Mouse (Mus musculus): ENCODE measurements at regions not wholly inside any gene's neighbourhood (a gene's known extent, or its start where the extent isn't known, plus 50 kb on each side); places are given as distances from the start of the nearest gene placed in this dataset.

DNA sequence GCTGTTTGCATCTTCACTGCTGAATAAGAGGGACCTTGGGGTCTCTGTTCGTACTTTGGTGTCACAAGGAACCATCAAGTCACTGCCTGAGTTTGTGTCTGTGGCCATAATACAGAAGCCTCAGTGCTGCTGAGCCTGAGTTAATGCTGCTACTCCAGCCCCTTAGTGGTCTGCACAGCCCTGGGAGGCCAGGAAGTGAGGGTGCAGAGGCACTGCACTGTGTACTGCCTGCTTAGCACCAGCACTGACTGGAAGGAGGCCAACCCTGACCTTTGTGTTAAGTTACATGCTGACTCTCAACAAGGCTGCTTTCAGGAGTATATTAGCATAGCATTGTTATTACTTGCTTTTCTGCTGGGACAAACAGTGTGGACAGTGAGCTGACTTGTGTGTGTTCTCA lies 86.9 kb upstream of the Tmtc1 start:
- Histone ChIP-seq H3K27me3 (no peaks in the 10 kb centered on the region), H3K9me3 (no peaks in the 10 kb centered on the region), H3K4me1 (replicated peaks) (no peaks in the 10 kb centered on the region), H3K4me2 (replicated peaks) (no peak overlapping the region), H3K9ac (replicated peaks) (no peak overlapping the region), H3K27ac (no peak overlapping the region), H3K4me3 (replicated peaks) (no peak overlapping the region), H3K36me3 (no peaks in the 10 kb centered on the region)
- 100% methylated on average over 1 of the region's 1 CpGs for WGBS
- ATAC-seq: peak; percentile 60; the same call in 1 of the 2 replicates

DNA sequence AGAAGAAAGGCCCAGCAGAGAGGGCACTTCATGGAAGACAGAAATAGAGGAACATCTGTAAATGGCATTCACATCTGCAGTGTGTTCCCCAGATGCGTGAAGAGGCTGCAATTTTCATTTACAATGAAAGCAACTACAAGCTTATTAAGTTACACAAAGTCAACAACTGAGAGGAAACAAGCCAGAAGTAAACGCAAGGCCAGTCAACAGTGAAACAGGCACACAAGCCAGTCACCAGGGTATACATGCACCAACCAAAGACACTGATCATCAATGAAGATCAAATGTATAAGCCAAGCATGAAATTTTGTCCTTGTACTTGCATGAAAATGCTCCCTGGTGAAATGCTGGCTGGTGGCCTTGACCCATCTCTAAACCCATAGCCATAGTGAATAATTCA lies 84.4 kb upstream of the Tmtc1 start:
- WGBS: 78% methylated on average over 2 of the region's 2 CpGs
- H3K27ac ChIP-seq: no peak overlapping the region
- no peak overlapping the region for H3K4me3 ChIP-seq (replicated peaks)
- no peak overlapping the region for H3K9ac ChIP-seq (replicated peaks)
- H3K4me2 ChIP-seq (replicated peaks): no peak overlapping the region
- H3K27me3 ChIP-seq: no peaks in the 10 kb centered on the region
- no peak for ATAC-seq
- no peaks in the 10 kb centered on the region for H3K36me3 ChIP-seq
- no peaks in the 10 kb centered on the region for H3K9me3 ChIP-seq
- no peaks in the 10 kb centered on the region for H3K4me1 ChIP-seq (replicated peaks)

DNA sequence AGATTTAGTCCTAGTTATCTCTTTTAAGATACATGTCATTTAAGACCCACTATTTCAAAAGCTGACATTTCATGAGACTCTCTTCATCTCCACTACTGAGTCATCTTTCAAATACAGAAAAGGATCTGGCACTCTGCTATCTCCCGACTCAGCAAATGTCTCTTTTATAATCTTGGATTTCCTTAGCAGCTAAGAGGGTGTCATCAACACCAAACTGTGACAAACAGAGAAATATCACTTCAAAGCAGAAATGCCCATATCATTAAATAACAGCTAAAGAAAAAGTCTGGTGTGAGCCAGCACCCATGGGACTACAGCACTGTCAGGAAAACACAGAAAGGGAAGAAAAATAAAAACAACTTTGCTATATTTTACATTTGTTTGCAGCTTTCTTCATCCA lies 78.7 kb upstream of the Tmtc1 start:
- Histone ChIP-seq H3K27me3 (no peaks in the 10 kb centered on the region), H3K36me3 (no peaks in the 10 kb centered on the region), H3K9me3 (no peaks in the 10 kb centered on the region), H3K9ac (replicated peaks) (no peak overlapping the region), H3K4me2 (replicated peaks) (no peak overlapping the region), H3K27ac (no peak overlapping the region), H3K4me1 (replicated peaks) (no peaks in the 10 kb centered on the region), H3K4me3 (replicated peaks) (no peak overlapping the region)
- ATAC-seq: no peak
- 85% methylated on average over 1 of the region's 1 CpGs for WGBS

DNA sequence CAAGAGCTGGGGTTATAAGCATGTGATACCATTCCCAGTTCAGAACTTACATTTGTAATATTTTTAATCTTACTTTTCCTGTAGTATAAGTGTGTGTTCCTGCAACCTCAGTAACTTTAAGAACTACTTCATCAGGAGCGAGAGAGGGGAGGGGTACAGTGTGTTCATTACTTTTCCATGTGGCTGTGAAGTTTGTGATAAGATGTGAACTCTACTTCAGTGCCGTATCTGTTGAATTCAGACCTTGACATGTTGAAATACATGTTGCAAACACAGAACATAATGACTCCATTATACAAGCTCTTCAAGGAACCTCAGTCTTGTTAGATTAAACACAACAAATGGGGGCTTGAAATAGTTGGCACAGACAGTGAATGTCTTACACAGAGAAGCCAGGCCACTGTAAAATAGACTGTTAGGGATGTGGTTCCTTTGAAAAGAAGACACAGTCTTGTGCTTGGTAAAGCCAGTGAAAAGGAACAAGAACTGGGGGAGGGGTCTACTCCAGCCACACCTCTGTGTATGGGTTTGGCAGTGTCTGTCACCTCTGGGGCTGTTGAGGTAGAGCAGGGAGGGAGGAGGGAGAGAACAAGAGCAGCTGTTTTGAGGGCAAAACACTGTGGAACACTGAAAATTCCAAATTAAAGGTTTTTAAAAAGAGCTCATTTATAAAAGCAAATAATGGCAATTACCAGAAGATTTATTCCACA lies 73.5 kb upstream of the Tmtc1 start:
- 78% methylated on average over 2 of the region's 2 CpGs for WGBS
- Histone ChIP-seq H3K36me3 (no peaks in the 10 kb centered on the region), H3K27ac (no peak overlapping the region), H3K4me3 (replicated peaks) (no peak overlapping the region), H3K27me3 (no peaks in the 10 kb centered on the region), H3K9me3 (no peaks in the 10 kb centered on the region), H3K4me2 (replicated peaks) (no peak overlapping the region), H3K9ac (replicated peaks) (no peak overlapping the region), H3K4me1 (replicated peaks) (no peaks in the 10 kb centered on the region)
- ATAC-seq: no peak

DNA sequence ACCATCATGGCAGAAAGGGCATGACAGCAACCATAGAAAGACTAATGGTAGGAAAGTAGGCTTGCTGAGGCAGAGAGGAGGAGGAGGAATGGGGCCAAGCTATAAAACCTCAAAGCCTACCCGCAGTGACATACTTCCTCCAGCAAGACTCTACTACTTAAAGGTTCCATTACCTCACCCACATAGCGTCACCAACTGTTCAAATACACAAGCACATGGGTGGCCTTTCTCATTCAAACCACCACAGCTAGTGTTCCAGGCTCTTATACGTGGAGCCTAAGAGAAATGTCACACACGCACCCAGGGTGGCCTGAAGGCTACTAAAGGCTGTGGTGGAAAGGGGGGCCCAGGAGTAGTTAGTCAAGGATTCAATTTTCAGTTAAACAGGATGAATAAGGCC lies 72.5 kb upstream of the Tmtc1 start:
- no peak for ATAC-seq
- no peaks in the 10 kb centered on the region for H3K27me3 ChIP-seq
- H3K9me3 ChIP-seq: no peaks in the 10 kb centered on the region
- H3K4me2 ChIP-seq (replicated peaks): no peak overlapping the region
- H3K4me3 ChIP-seq (replicated peaks): no peak overlapping the region
- H3K4me1 ChIP-seq (replicated peaks): no peaks in the 10 kb centered on the region
- H3K9ac ChIP-seq (replicated peaks): no peak overlapping the region
- H3K27ac ChIP-seq: no peak overlapping the region
- H3K36me3 ChIP-seq: no peaks in the 10 kb centered on the region
- 77% methylated on average over 4 of the region's 4 CpGs for WGBS

DNA sequence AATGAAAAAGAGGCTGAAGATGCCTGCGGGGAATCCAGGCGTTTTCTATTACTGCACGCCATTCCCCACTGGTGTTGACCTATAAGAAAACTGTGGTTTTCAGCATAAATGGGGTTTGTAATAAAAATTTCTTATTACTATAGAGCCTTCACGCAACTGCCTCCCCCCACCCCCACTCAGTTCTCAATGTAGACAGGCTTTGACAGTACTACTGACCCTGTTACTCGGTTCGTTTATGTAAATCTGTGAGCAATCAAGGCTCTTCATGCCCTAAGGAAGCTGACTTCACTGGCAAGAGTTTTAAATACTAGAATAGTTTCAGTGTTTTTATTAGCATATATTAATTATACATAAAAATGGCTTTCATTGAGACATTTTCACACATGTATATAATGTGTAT lies 70.9 kb upstream of the Tmtc1 start:
- H3K27me3 ChIP-seq: no peaks in the 10 kb centered on the region
- H3K36me3 ChIP-seq: no peaks in the 10 kb centered on the region
- H3K4me1 ChIP-seq (replicated peaks): no peaks in the 10 kb centered on the region
- H3K9me3 ChIP-seq: no peaks in the 10 kb centered on the region
- WGBS: 76% methylated on average over 6 of the region's 6 CpGs
- no peak overlapping the region for H3K4me3 ChIP-seq (replicated peaks)
- no peak overlapping the region for H3K4me2 ChIP-seq (replicated peaks)
- H3K27ac ChIP-seq: no peak overlapping the region
- 0 out of 2 replicates have a peak, but pooled peaks have one; percentile 63 for ATAC-seq
- no peak overlapping the region for H3K9ac ChIP-seq (replicated peaks)

DNA sequence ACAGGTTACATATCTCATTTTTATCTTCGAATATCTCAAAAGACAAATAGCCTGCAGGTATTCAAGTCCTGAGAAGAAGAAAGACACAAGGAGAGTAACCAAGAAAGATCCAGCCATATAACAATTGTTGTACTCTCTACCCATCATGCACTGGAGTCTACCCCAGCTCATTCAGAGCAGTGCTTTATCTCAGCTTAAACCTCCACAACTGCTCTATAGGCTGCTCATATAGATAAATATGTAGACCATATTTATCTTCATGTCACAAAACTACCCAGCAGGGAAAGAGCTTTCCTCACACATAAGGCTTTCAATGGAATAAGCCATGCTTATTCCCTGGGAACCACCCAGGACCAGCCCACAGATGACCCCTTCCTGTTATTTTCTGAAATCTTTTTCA lies 70.5 kb upstream of the Tmtc1 start:
- Histone ChIP-seq H3K27me3 (no peaks in the 10 kb centered on the region), H3K4me1 (replicated peaks) (no peaks in the 10 kb centered on the region), H3K4me3 (replicated peaks) (no peak overlapping the region), H3K9ac (replicated peaks) (no peak overlapping the region), H3K4me2 (replicated peaks) (no peak overlapping the region), H3K36me3 (no peaks in the 10 kb centered on the region), H3K9me3 (no peaks in the 10 kb centered on the region), H3K27ac (no peak overlapping the region)
- ATAC-seq: no peak
- 95% methylated on average over 1 of the region's 1 CpGs for WGBS

DNA sequence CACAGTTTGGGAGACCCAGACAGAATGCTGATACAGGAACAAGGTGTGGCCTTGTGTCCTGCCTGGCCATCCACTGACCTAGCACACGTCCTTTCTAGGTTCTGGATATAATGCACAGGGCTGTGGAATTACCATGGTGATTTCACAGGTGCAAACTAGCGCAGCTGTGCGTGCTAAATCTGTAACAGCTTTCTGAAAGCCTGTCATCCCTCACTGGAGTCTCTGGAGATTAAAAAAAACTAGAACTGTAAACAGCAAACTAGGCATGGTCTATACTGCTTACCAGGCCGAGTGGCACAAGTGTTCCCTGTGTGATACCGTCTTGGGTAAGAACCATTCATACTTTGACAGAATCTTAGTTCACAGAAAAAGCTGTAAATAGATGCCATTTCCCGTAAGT lies 69.9 kb upstream of the Tmtc1 start:
- H3K27ac ChIP-seq: no peak overlapping the region
- H3K9ac ChIP-seq (replicated peaks): no peak overlapping the region
- H3K4me1 ChIP-seq (replicated peaks): no peaks in the 10 kb centered on the region
- no peaks in the 10 kb centered on the region for H3K36me3 ChIP-seq
- no peak for ATAC-seq
- WGBS: 75% methylated on average over 6 of the region's 6 CpGs
- no peaks in the 10 kb centered on the region for H3K27me3 ChIP-seq
- H3K9me3 ChIP-seq: no peaks in the 10 kb centered on the region
- no peak overlapping the region for H3K4me2 ChIP-seq (replicated peaks)
- no peak overlapping the region for H3K4me3 ChIP-seq (replicated peaks)

DNA sequence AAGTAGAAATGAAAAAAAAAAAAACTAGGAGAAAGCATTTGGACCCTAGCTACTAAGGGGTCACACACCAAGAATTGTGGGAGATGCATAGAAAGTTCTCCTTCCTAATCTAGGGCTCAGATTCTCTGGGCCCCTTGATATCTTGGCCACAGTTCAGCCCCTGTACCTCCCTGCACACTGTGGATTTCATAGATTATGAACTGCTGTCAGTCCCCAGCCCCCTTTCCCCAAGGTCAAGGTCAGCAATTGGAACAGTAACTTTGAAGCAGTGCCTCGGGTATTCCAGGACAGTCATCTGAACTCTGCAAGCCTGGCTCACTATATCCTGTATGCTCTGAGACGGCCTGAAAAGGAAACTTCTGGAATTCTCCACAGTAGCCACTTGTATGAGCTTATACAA lies 68.9 kb upstream of the Tmtc1 start:
- H3K9me3 ChIP-seq: no peaks in the 10 kb centered on the region
- no peak overlapping the region for H3K4me2 ChIP-seq (replicated peaks)
- 79% methylated on average over 2 of the region's 2 CpGs for WGBS
- no peak overlapping the region for H3K4me3 ChIP-seq (replicated peaks)
- no peak overlapping the region for H3K9ac ChIP-seq (replicated peaks)
- H3K36me3 ChIP-seq: no peaks in the 10 kb centered on the region
- H3K27ac ChIP-seq: no peak overlapping the region
- H3K27me3 ChIP-seq: no peaks in the 10 kb centered on the region
- ATAC-seq: no peak
- no peaks in the 10 kb centered on the region for H3K4me1 ChIP-seq (replicated peaks)

DNA sequence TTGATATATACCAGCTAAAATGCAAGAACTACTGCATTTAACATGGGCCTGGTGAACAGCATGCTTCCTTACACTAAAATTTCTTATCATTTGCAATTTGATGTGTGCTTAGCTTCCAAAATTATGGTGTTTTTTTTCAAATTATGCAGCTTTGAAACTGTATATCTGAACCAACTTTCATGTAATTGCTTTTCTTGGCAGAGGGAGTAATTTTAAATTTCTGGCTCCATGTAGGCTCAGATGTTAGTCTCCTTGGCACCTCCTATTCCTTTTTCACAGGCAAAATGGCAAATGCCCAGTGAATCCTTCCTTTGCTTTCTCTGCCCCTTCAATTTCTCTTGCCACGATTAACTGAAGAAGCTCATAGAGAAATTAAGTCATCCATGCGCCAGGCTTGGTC lies 61.1 kb upstream of the Tmtc1 start:
- H3K9me3 ChIP-seq: no peaks in the 10 kb centered on the region
- no peaks in the 10 kb centered on the region for H3K36me3 ChIP-seq
- H3K4me1 ChIP-seq (replicated peaks): no peaks in the 10 kb centered on the region
- no peak overlapping the region for H3K4me3 ChIP-seq (replicated peaks)
- ATAC-seq: no peak
- no peak overlapping the region for H3K4me2 ChIP-seq (replicated peaks)
- no peak overlapping the region for H3K9ac ChIP-seq (replicated peaks)
- H3K27me3 ChIP-seq: no peaks in the 10 kb centered on the region
- H3K27ac ChIP-seq: no peak overlapping the region
- WGBS: 92% methylated on average over 2 of the region's 2 CpGs

DNA sequence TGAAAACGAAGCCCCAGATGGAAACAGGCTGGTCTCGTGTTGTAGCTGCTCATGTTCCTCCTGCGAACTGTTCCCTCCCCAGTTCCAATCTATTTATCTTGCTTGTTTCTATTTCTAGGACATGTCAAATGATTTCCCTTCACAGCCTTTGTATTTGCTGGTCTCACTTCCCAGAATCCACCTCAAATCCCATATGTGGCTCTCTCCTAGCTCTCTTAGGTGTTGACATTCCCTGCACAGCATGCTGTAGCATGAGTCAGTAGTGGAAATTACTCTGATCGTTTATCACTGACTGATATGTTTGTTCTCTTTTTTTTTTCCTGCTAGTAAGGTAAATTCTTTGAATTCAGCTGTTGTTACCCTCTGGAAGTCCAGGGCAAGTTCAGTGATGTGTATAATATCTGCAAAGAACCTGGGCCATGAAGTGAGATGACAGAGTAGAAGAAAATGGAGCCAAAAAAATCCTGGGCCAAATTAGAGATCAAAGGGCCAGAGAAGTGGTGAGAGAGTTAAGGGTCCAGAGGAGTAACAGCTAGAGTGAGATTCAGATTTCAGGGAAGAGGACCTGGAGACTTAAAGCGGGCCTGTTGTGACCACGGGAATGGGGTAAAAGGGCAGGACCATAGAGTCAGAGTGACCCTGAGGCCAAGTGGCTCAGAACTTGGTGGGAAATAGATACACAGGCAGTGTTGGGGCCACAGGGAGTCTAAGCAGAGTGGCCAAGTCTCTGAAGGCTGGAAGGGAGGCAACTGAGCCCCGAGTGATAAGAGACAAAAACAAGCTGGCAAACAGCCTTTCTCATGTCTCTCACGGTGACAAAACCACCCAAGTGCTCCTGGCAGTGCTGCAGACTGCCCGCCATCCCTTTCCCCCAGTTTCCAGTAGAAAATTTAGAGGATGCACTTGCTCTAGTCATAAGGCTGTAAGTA lies 56.3 kb upstream of the Tmtc1 start:
- Histone ChIP-seq H3K9ac (replicated peaks) (no peak overlapping the region), H3K9me3 (no peaks in the 10 kb centered on the region), H3K27ac (no peak overlapping the region), H3K27me3 (no peaks in the 10 kb centered on the region), H3K36me3 (no peaks in the 10 kb centered on the region), H3K4me3 (replicated peaks) (no peak overlapping the region), H3K4me1 (replicated peaks) (peaks cover 8% of the 10 kb centered on the region; the same call in 1 of the 2 replicates), H3K4me2 (replicated peaks) (no peak overlapping the region)
- ATAC-seq: no peak
- 81% methylated on average over 9 of the region's 9 CpGs for WGBS
